Mouse (Mus musculus) T-helper 1 cell (primary cell): ENCODE measurements around the gene Megf8.

ENCODE experiments used
- in situ Hi-C: fragments of 300-600 bp; cut with MboI, MseI; formaldehyde crosslinking; loops from one replicate; pipeline ENCODE4 v1.15.1; 2025; ENCODE audit warnings: high pct_unique_total_duplicates

The Megf8 gene

DNA sequence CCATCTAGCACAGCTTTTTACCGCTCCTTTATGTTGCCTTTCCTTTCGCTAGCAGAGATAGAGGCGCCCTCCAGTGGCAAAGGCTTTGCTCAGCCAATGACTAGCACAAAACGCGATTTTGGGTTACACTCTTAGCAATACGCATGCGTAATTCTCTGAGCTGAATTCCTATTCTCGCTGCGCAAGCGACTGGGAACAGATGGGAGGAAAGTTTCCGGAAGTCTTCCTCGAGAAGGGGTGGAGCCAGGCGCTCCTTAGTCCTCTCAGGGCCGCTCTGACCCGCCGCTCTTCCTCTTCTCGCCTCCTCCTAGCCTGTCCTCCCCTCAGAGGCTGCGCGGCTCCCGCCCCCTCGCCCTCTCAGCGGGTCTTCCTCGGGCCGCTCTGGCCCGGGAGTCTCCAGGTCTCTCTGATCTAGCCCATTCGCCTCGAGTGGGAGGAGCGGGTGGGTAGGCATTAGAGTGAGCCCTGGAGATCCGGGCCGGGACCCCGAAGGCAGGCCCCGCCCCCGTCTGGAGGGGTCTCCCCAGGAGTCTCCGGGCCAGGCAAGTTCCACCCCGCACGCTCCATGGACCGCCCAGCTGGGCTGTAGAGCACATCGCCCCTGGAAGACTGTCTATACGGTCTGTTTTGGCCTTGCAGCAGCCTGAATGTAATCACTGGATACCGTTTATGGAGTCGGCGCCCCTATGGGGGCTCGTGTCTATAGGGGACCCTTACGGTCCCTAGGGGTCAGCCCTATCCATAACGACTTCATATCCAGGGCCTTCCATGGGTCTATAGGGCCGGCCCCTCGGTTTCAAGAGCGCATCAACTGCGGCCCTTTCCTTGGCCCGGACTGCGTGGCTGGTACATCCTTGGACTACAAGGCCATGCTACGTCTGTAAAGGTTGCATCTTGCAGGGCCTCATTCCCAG, at the start of gene Megf8:
Gene Megf8 (plus strand): TSS at position 633 of the 914 bp plus-strand sequence.
- in situ Hi-C loops = no loop called here

DNA sequence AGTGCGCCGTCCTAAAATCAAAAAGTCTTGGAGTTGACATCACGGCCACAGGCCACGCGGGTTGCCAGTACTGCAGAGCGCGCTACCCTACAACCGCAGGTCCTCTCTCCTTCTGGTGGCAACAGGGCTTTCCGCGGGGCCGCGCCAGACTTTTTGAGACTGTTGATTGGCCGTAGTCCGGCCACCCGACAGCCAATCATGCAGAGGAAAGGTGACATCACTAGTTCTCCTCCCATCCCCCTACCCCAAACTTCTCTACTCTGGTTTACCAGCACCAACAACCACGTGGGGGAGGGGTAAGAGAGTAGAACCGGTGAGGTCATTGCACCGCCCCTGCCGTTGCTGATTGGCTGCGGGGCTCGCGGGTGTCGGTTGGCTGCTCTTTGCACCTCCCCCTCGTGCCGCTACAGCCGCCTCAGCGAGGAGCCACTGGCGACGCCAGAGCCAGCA, 49.6 kb upstream of the Megf8 start, which contains the start of gene Cic:
Gene Cic (plus strand): TSS at position 404 of the 450 bp plus-strand sequence.
- in situ Hi-C loops = no loop called here

DNA sequence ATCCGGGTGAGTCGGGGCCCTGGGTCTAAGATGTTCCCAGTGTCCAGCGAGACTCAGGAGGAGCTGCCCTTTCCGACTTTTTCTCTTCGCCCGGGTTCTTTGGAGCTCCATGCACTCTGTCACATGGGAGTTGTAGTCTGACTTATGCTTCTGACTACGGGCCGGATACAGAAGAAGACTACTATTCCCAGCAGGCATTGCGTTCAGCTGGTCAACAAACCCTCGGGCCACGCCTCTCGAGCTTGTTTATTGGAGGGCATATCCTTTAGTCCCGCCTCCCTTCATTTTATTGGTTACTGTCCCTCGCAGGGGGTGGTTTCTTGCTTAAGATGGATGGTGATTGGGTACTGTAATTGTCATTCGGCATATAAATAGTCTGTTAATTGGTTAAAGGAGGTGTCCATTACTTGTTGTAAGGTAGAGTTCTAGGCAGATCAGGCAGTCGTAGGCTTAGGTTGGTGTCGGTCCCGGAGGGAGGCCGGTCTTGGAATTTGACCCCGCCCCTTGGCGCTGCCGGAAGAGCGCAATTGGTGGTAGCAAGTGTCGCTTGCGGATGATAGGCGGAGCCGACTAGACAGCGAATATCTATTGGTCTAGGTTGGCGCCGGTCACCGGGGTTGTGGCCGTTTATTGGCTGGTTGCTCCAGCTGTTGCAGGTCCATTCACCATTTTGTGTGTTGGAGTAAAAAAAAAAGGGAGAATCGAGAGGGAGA, 49.1 kb upstream of the Megf8 start:
- in situ Hi-C loops = no loop called here

DNA sequence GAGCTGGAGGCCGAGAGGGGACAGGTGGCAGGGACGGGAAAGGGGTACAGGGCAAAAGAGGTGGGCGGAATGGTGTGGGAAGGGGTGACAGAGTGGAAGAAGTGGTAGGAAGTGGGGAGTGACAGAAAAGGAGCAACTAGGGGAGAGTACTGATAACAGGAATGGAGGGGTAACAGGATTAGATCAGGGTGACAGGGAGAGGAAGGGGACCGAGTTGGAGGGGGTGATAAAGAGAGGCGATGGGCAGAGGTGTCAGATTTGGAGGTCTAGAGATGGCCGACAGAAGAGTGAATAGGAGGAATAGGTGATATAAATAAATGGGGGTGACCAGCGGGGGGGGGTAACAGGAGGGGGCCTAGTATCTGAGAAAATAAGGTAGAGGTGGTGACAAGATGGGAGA, 48.4 kb upstream of the Megf8 start:
- in situ Hi-C loops = no loop called here

DNA sequence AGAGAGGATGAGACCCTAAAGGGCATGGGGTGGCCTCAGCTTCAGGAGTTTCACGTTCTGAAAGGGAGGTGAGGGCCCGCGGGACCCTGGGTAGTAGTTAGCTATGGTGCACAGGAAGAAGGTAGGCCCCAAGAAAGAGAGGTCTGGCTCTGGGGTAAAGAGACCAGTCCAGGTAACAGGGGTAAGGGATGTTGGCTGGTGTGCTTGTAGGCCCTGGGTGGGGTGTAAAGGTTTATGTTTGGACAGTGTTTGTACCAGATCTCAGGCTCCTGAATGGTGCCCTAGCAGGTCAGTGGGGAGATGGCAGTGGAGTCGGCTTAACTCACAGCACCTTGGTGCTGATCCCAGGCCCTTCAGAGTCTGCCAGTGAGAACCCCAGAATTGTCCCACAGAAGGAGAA, 47.9 kb upstream of the Megf8 start:
- in situ Hi-C loops = no loop called here

DNA sequence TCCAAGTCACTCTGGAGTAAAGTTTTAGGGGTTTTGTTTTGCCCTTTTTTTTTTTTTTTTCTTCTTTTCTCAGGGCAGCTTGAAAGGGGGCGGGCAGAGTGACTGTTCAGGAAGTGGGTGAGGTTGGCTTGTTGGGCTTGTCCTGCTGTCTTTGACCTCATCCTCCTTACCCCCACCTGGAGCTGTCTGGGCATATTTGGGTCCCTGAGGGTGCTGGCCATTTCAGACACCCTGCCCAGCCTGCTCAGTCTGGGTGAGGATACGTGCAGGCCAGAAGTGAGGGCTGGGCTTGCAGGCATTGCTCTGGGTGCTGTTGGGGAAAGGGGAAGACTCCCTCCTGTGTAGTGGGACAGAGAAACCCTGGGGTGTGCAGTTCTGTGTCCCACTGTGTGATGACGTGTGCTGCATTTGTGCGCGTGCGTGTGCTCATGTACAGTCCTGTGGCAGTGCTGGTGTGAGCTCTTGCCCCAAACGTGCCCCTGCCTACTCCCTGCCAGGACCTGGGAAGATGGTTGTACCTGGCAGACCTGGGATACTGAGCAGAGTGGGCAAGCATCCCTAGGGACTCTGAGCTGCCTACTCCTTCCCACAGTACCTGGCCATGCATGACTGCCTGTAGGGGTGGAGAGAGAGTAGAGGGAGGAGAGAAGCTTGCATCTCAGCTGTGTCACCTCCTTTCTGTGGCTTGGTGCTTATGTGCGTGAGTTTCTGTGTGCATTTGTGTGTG, 47.3 kb upstream of the Megf8 start:
- in situ Hi-C loops = loop anchor here (5.0 kb wide), 1 partner anchor 137 kb away; no protein-coding TSS in a partner anchor

DNA sequence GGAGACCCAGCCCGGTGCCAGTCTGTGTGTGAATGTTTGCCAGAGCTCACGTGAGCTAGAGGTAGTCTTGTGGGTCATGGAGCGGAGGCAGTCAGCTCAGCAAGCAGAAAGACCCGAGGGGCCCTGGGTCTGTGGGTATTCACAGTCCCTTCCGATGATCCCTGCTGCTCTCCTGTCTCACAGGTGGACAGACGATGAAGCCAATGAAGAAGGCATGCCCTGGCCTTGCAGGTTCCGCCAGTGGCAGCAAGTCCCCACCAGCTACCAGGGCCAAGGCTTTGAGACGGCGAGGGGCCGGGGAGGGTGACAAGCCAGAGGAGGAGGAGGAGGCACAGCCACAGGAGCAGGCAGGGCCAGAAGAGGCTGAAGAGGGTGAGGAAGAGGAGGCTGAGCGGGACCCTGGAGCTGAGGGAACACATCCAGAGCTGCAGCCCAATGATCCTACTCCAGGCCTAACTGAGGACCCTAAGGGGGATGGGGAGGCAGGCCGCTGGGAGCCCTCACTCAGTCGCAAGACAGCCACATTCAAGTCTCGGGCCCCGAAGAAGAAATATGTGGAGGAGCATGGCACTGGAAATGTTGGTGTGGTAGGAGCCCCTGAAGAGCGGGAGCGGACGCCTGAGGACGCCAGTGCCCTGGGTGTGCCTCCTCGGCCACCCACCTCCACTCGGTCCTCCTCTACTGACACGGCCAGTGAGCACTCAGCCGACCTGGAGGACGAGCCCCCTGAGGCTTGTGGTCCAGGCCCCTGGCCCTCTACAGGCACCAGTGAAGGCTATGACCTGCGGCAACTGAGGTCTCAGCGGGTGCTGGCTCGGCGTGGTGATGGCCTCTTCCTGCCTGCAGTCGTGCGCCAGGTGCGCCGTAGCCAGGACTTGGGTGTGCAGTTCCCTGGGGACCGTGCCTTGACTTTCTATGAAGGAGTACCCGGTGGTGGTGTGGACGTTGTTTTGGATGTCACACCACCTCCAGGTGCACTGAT, 46.0 kb upstream of the Megf8 start:
- in situ Hi-C loops = loop anchor here (5.0 kb wide), 1 partner anchor 139 kb away; no protein-coding TSS in a partner anchor

DNA sequence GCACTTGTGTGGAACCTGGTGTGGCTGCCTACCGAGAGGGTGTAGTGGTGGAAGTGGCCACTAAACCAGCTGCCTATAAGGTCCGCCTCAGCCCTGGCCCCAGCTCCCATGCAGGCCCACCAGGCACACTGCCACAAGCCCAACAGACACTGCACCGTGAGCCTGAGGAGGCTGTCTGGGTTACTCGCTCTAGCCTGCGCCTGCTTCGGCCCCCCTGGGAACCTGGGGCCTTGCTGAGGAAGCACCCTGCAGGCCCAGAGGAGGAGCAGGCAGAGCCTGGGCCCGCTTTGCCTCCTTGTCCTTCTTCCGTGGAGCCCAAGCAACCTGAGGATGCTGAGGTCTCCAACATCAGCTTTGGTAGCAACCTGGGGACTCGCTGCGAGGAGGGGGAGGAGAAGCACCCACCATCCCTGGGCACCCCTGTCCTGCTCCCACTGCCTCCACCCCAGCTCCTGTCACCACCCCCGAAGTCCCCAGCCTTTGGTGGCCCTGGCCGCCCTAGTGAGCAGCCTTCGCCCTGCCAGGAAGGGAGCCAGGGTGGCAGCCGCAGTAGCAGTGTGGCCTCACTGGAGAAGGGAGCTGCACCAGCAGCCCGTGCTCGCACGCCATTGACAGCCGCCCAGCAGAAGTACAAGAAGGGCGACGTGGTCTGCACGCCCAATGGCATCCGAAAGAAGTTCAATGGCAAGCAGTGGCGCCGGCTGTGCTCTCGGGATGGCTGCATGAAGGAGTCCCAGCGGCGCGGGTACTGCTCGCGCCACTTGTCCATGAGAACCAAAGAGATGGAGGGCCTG, 45.1 kb upstream of the Megf8 start:
- in situ Hi-C loops = loop anchor here (5.0 kb wide), 1 partner anchor 140 kb away; no protein-coding TSS in a partner anchor

DNA sequence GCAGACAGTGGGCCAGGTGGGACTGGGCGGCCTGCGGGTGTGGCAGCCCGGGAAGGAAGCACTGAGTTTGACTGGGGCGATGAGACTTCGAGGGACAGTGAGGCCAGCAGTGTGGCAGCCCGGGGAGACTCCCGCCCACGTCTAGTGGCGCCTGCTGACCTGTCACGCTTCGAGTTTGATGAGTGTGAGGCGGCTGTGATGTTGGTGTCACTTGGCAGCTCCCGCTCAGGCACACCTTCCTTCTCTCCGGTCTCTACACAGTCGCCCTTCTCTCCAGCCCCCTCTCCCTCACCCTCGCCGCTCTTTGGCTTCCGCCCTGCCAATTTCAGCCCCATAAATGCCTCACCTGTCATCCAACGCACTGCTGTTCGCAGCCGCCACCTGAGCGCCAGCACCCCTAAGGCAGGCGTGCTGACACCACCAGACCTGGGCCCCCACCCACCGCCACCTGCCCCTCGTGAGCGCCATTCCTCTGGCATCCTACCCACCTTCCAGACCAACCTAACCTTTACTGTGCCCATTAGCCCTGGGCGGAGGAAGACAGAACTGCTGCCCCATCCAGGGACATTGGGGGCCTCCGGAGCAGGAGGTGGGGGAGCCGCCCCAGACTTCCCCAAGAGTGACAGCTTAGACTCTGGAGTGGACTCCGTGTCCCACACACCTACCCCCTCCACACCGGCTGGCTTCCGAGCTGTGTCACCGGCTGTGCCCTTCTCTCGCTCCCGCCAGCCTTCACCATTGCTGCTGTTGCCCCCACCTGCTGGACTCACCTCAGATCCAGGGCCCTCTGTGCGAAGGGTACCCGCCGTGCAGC, 44.3 kb upstream of the Megf8 start:
- in situ Hi-C loops = loop anchor here (5.0 kb wide), 1 partner anchor 140 kb away; no protein-coding TSS in a partner anchor

DNA sequence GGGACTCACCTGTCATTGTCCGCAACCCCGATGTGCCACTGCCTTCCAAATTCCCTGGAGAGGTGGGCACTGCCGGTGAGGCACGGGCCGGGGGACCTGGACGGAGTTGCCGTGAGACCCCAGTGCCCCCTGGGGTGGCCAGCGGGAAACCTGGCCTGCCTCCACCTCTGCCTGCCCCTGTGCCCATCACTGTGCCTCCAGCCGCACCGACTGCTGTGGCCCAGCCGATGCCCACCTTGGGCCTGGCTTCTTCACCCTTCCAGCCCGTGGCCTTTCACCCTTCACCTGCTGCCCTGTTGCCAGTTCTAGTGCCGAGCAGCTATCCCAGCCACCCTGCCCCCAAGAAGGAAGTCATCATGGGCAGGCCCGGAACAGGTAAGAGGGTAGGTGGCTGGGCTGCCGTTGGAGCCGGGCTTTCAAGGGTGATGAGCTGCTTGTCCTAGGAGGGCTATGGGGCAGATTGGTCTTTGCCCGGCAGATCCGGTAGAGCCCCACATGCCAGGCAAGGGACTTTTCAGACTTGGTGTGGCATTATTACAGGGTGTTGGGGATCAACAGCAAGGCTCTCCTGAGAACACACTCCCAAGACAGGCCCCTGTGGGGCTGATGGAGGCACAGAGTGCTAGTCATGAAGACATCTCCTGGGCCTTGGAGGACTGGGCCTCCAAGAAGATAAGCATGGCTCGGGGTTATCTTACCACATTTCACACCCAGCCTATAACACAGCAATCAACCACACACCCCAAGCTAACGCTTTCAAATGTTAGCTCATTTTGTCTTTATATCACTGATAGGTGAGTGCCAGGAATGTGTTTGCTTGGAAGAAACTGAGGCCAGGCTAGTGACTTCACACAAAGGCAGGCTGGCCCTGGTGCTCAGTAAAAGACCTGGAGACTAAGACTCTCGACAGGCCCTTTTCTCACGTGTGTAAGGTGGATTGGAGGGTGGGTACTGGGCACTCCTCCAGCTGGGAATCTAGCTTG, 43.4 kb upstream of the Megf8 start:
- in situ Hi-C loops = loop anchor here (5.0 kb wide), 1 partner anchor 141 kb away; no protein-coding TSS in a partner anchor

DNA sequence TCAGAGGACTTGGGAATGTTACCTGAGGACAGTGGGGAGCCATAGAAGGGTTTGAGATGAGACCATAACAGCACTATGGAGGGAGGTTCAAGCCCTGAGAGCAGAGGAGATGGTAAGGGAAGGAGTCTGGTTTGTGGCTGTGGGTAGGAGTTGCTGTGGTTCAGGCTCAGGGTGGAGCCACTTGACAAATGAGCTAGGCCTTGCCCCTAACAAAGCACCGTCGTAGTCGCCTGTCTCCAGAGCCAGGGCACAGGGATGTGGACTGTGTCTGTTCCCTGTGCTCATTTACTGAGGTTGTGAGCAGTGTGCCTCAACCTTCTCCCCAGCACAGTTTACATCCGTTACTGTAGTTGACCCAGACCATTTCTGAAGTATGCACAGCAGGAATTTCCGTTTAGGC, 42.4 kb upstream of the Megf8 start:
- in situ Hi-C loops = loop anchor here (5.0 kb wide), 1 partner anchor 142 kb away; no protein-coding TSS in a partner anchor

DNA sequence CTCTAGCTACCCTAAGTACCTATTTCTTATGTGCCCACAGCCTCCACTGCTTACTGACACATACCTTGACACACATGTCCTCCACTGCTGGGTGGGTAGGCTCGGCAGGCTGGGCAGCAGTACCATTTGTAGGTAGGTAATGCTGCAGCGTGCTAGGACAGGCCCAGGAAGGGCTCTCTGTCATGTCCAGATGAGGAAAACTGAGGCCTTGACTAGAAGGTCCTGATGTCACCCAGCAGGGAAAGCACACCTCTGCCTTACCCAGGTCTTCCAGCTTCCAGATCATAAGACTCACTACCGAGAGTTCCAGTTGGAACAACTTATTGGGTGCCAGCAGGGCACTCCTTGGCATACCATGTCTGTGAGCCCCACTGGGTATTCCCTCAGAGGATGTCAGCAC, 42.0 kb upstream of the Megf8 start:
- in situ Hi-C loops = loop anchor here (5.0 kb wide), 1 partner anchor 143 kb away; no protein-coding TSS in a partner anchor

DNA sequence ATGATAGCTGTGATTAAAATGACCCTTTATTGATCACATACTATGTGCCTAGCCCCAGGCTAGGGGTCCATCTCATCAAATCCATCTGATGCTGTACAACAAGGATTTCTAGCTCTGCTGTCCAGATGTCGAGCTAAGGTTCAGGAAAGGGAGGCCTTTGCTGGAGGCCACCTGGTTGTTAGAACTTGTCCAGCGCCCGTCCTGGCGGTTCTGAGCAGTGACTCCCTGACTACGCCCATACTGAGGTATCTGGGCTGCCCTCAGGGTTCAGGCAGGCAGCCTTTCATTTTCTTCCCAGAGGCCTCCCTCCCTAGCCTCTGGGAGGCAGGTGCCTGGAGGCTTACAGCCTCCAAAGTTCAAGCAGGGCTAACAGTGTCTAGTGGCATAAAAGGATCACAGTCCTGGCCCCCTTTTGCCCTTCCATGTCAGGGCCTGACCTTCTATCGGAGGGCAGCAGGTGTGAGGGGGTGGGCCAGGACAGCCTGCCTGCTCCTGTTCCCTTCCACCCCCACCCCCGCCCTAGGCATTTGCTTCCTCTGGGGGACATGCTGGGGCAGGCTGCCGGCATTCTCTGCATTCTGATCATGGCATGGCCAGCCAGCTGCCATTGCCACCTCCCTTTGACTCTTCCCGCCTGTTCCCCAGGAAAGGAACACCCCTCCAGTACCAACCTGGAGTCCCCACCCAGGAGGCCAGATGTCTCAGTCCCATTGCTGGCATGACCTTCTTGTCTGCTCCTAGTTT, 41.2 kb upstream of the Megf8 start:
- in situ Hi-C loops = no loop called here

DNA sequence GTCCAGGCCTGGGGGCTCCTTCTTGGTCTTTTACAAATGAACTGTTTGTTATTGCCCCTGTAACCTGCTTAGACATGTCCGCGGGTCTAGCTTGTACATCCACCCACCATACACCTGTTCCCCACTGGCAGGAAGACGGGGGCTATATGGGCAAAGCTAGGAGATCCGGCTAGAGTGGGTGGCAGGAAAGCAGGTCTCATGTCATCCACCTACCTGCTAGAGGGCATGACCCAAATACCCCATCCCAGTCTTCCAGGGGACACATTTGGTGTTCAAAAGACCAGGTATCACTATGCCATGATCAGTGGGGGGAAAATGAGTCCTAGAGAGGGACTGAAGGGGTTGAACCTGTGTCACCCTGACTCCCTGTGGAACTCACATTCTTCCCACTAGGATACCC, 39.6 kb upstream of the Megf8 start:
- in situ Hi-C loops = no loop called here

DNA sequence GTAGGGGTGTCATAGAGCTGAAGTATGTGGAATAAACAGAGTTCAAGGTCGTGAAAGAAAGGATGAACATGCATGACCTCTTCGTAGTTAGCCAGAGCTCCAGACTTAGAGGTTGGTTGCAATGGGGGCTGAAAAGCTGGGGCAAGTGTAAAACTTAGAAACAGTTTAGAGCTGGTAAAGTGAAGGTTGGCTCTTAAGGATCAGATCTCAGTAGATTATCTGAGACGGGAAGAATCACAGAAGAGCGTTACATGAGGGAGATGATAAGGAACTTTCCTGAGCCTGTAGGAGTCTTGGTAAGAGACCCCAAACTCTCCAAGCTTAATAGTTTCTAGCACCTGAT, 39.0 kb upstream of the Megf8 start:
- in situ Hi-C loops = no loop called here

DNA sequence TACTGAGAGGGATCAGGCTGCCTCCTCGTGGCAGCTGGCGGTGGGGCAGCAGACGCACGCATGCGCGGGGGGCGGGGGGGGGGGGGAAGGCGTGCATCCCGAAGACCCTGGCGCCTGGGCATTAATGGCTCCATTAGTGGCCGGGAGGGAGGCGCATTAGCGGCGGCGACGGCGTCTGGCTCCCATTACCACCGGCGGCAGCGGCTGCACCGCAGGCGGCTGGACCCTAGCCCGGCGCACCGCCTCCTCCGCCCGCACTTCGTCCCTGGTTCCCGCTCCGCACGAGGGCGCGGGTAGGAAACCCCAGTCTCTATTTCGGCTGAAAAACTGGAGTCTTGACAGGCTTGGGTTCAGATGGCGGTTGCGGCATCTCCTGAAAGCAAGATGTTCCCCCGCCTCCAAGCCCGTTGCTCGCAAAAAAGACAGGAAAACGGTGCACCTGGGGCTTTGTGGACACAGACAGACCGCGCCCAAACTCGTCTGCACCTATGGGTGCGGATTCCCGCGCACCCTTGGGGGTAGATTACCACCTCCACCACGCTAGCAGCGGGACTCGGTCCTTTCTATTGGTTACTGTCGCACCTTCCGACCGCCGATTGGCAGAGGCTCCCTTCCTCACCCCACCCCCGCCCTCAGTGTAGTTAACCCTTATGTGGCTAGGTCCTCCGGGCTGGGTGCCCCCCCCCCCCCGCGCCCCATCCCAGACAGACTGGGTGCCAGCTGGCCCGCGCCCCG, 38.5 kb upstream of the Megf8 start:
- in situ Hi-C loops = no loop called here
